Mouse (Mus musculus): ENCODE results near the gene Gm49450.

- TF ChIP-seq CTCF (IDR thresholded peaks at IDR 0.05; ENCODE audit: control insufficient read depth, insufficient read depth, insufficient replicate concordance, low read depth, low read length) = peak; percentile 44; the same call in 1 of the 2 replicates
- TF ChIP-seq POLR2A (IDR thresholded peaks at IDR 0.05; ENCODE audit: control insufficient read depth, low read depth, low read length) = no peak
These were observed 61.3 kb downstream of the Gm49450 start for GRCm38 (mm10) chr15:98891907-98892606.

Measured in testis, adult 2 months (tissue).